Mouse (Mus musculus) embryonic fibroblast, embryonic 13.5 days (primary cell): ENCODE data around the gene Nrsn1.

Experiments used
- CTCF ChIP-seq: IDR thresholded peaks from 2 replicates; pipeline ENCODE4 v1.5.1; 2011; ENCODE audit warnings: mild to moderate bottlenecking, control low read depth, low read length, moderate library complexity, borderline replicate concordance; ENCODE audit not compliant: insufficient read depth
- POLR2A ChIP-seq: IDR thresholded peaks from 2 replicates; pipeline ENCODE4 v1.6.1; 2011; ENCODE audit warnings: low read depth, mild to moderate bottlenecking, control low read depth, low read length, moderate library complexity

GRCm38 (mm10) chr13:25251893-25252292 lies 18.4 kb downstream of the Nrsn1 start:
- no peak for TF ChIP-seq CTCF
- no peak for TF ChIP-seq POLR2A
